Mouse (Mus musculus): ENCODE data around the gene Srd5a2. TPM values are rescaled to one million over a fixed set of nuclear protein-coding genes. Genes with fewer than 3 reads are reported as not detected.
A peak's percentile ranks its signal among the peaks of the same experiment; 100 is the strongest.
"Not testable (repeated sequence)": the region's sequence is repeated elsewhere in the genome, so short reads cannot be mapped to it uniquely, and the experiment has no call there.

Srd5a2 gene
- not detected in 2 replicates for polyA plus RNA-seq (2014; fragmentation: Nextera tagmentation; extraction: Ambion mirVana)

- WGBS: 2% methylated on average over 44 of the region's 45 CpGs
- no peak for DNase-seq (ENCODE audit: low spot score)
- Histone ChIP-seq H3K4me2 (replicated peaks) (peak within 1 kb of the TSS; percentile 56), H3K27me3 (ENCODE audit: control insufficient read depth, insufficient read depth, low read length) (peaks cover 56% of the 10 kb centered on the region), H3K27ac (no peak within 1 kb of the TSS), H3K9me3 (ENCODE audit: control insufficient read depth, low read length) (no peaks in the 10 kb centered on the region), H3K9ac (peak within 1 kb of the TSS; percentile 13; the same call in 1 of the 2 replicates), H3K4me3 (replicated peaks; ENCODE audit: low read length) (peak within 1 kb of the TSS; percentile 33), H3K4me1 (replicated peaks; ENCODE audit: control insufficient read depth, insufficient read depth, low read length) (0 out of 2 replicates have a peak, but pooled peaks cover 4% of the 10 kb centered on the region), H3K36me3 (replicated peaks; ENCODE audit: control insufficient read depth, insufficient read depth) (no peaks in the 10 kb centered on the region)
- ATAC-seq (ENCODE audit: low FRiP score): peak; percentile 40; the same call in 1 of the 2 replicates
Observed at GRCm38 (mm10) chr17:74047210-74048082, at the start of gene Srd5a2. Gene Srd5a2, minus strand, starts transcription at chr17:74047916.

- Histone ChIP-seq H3K4me3 (replicated peaks; ENCODE audit: low read length) (no peak overlapping the region), H3K27me3 (ENCODE audit: control insufficient read depth, insufficient read depth, low read length) (no peaks in the 10 kb centered on the region), H3K4me2 (replicated peaks) (no peak overlapping the region), H3K36me3 (replicated peaks; ENCODE audit: control insufficient read depth, insufficient read depth) (no peaks in the 10 kb centered on the region), H3K4me1 (replicated peaks; ENCODE audit: control insufficient read depth, insufficient read depth, low read length) (no peaks in the 10 kb centered on the region), H3K9ac (no peak overlapping the region), H3K9me3 (ENCODE audit: control insufficient read depth, low read length) (no peaks in the 10 kb centered on the region), H3K27ac (no peak overlapping the region)
- no peak for ATAC-seq (ENCODE audit: low FRiP score)
- no peak for DNase-seq (ENCODE audit: low spot score)
- WGBS: 88% methylated on average over 5 of the region's 5 CpGs
Observed at GRCm38 (mm10) chr17:74088886-74089678, 41.4 kb upstream of the Srd5a2 start.

GRCm38 (mm10) chr17:74088016-74088415, 40.3 kb upstream of the Srd5a2 start:
- H3K4me2 ChIP-seq (replicated peaks): no peak overlapping the region
- no peaks in the 10 kb centered on the region for H3K36me3 ChIP-seq (replicated peaks; ENCODE audit: control insufficient read depth, insufficient read depth)
- no peak overlapping the region for H3K27ac ChIP-seq
- DNase-seq (ENCODE audit: low spot score): no peak
- H3K27me3 ChIP-seq (ENCODE audit: control insufficient read depth, insufficient read depth, low read length): no peaks in the 10 kb centered on the region
- H3K4me1 ChIP-seq (replicated peaks; ENCODE audit: control insufficient read depth, insufficient read depth, low read length): no peaks in the 10 kb centered on the region
- 90% methylated on average over 2 of the region's 2 CpGs for WGBS
- no peak overlapping the region for H3K9ac ChIP-seq
- no peaks in the 10 kb centered on the region for H3K9me3 ChIP-seq (ENCODE audit: control insufficient read depth, low read length)
- no peak for ATAC-seq (ENCODE audit: low FRiP score)
- no peak overlapping the region for H3K4me3 ChIP-seq (replicated peaks; ENCODE audit: low read length)

GRCm38 (mm10) chr17:74083370-74083769, 35.7 kb upstream of the Srd5a2 start:
- 96% methylated on average over 4 of the region's 4 CpGs for WGBS
- H3K4me3 ChIP-seq (replicated peaks; ENCODE audit: low read length): no peak overlapping the region
- H3K9me3 ChIP-seq (ENCODE audit: control insufficient read depth, low read length): no peaks in the 10 kb centered on the region
- H3K4me2 ChIP-seq (replicated peaks): no peak overlapping the region
- H3K4me1 ChIP-seq (replicated peaks; ENCODE audit: control insufficient read depth, insufficient read depth, low read length): no peaks in the 10 kb centered on the region
- DNase-seq (ENCODE audit: low spot score): no peak
- H3K9ac ChIP-seq: no peak overlapping the region
- ATAC-seq (ENCODE audit: low FRiP score): no peak
- H3K36me3 ChIP-seq (replicated peaks; ENCODE audit: control insufficient read depth, insufficient read depth): no peaks in the 10 kb centered on the region
- no peaks in the 10 kb centered on the region for H3K27me3 ChIP-seq (ENCODE audit: control insufficient read depth, insufficient read depth, low read length)
- no peak overlapping the region for H3K27ac ChIP-seq

GRCm38 (mm10) chr17:74080076-74080615, 32.4 kb upstream of the Srd5a2 start:
- no peak for ATAC-seq (ENCODE audit: low FRiP score)
- H3K9me3 ChIP-seq (ENCODE audit: control insufficient read depth, low read length): no peaks in the 10 kb centered on the region
- DNase-seq (ENCODE audit: low spot score): no peak
- no peak overlapping the region for H3K27ac ChIP-seq
- no peak overlapping the region for H3K4me2 ChIP-seq (replicated peaks)
- H3K36me3 ChIP-seq (replicated peaks; ENCODE audit: control insufficient read depth, insufficient read depth): no peaks in the 10 kb centered on the region
- H3K4me1 ChIP-seq (replicated peaks; ENCODE audit: control insufficient read depth, insufficient read depth, low read length): no peaks in the 10 kb centered on the region
- no peak overlapping the region for H3K9ac ChIP-seq
- 92% methylated on average over 6 of the region's 6 CpGs for WGBS
- H3K27me3 ChIP-seq (ENCODE audit: control insufficient read depth, insufficient read depth, low read length): no peaks in the 10 kb centered on the region
- no peak overlapping the region for H3K4me3 ChIP-seq (replicated peaks; ENCODE audit: low read length)

GRCm38 (mm10) chr17:74078776-74079495, 31.2 kb upstream of the Srd5a2 start:
- DNase-seq (ENCODE audit: low spot score) (no peak), ATAC-seq (ENCODE audit: low FRiP score) (no peak)
- Histone ChIP-seq H3K27ac (no peak overlapping the region), H3K9me3 (ENCODE audit: control insufficient read depth, low read length) (no peaks in the 10 kb centered on the region), H3K9ac (no peak overlapping the region), H3K27me3 (ENCODE audit: control insufficient read depth, insufficient read depth, low read length) (no peaks in the 10 kb centered on the region), H3K4me2 (replicated peaks) (no peak overlapping the region), H3K36me3 (replicated peaks; ENCODE audit: control insufficient read depth, insufficient read depth) (no peaks in the 10 kb centered on the region), H3K4me1 (replicated peaks; ENCODE audit: control insufficient read depth, insufficient read depth, low read length) (no peaks in the 10 kb centered on the region), H3K4me3 (replicated peaks; ENCODE audit: low read length) (no peak overlapping the region)
- WGBS: 89% methylated on average over 13 of the region's 13 CpGs

GRCm38 (mm10) chr17:74073067-74073466, 25.4 kb upstream of the Srd5a2 start:
- not testable (repeated sequence) for H3K4me1 ChIP-seq (replicated peaks; ENCODE audit: control insufficient read depth, insufficient read depth, low read length); ATAC-seq (ENCODE audit: low FRiP score); H3K36me3 ChIP-seq (replicated peaks; ENCODE audit: control insufficient read depth, insufficient read depth); H3K27ac ChIP-seq; H3K9ac ChIP-seq; DNase-seq (ENCODE audit: low spot score); H3K9me3 ChIP-seq (ENCODE audit: control insufficient read depth, low read length); H3K27me3 ChIP-seq (ENCODE audit: control insufficient read depth, insufficient read depth, low read length); H3K4me2 ChIP-seq (replicated peaks); H3K4me3 ChIP-seq (replicated peaks; ENCODE audit: low read length)
- WGBS: 91% methylated on average over 5 of the region's 5 CpGs

- H3K9ac ChIP-seq; ATAC-seq (ENCODE audit: low FRiP score); H3K4me3 ChIP-seq (replicated peaks; ENCODE audit: low read length); H3K27me3 ChIP-seq (ENCODE audit: control insufficient read depth, insufficient read depth, low read length); H3K4me1 ChIP-seq (replicated peaks; ENCODE audit: control insufficient read depth, insufficient read depth, low read length); H3K4me2 ChIP-seq (replicated peaks); H3K9me3 ChIP-seq (ENCODE audit: control insufficient read depth, low read length); H3K36me3 ChIP-seq (replicated peaks; ENCODE audit: control insufficient read depth, insufficient read depth); H3K27ac ChIP-seq: not testable (repeated sequence)
- DNase-seq (ENCODE audit: low spot score): peak; percentile 14
- WGBS: 94% methylated on average over 5 of the region's 5 CpGs
Observed at GRCm38 (mm10) chr17:74062763-74063162, 15.0 kb upstream of the Srd5a2 start.
